Mouse (Mus musculus): ENCODE data around the gene Lix1l.

Lix1l gene

GRCm38 (mm10) chr3:96675690-96676089 is 74.7 kb downstream of the Lix1l start:
- no peak for DNase-seq (ENCODE audit: low spot score)

All from MN1 (cell line).